Mouse (Mus musculus): ENCODE results near the gene Myo18a.

Myo18a gene

GRCm38 (mm10) chr11:77836751-77837150, 73.7 kb downstream of the Myo18a start:
- no peak for DNase-seq (ENCODE audit: low spot score)

- no peak for DNase-seq (ENCODE audit: low spot score)
Observed at GRCm38 (mm10) chr11:77837856-77838255, 74.8 kb downstream of the Myo18a start.

- DNase-seq (ENCODE audit: low spot score), result no peak
Observed at GRCm38 (mm10) chr11:77840523-77841245, 77.6 kb downstream of the Myo18a start.

- DNase-seq (ENCODE audit: low spot score), result no peak
Observed at GRCm38 (mm10) chr11:77843068-77843905, 80.2 kb downstream of the Myo18a start.

- no peak for DNase-seq (ENCODE audit: low spot score)
Observed at GRCm38 (mm10) chr11:77843906-77844200, 80.8 kb downstream of the Myo18a start.

GRCm38 (mm10) chr11:77847599-77848128, 84.6 kb downstream of the Myo18a start:
- DNase-seq (ENCODE audit: low spot score), result no peak

- no peak for DNase-seq (ENCODE audit: low spot score)
Observed at GRCm38 (mm10) chr11:77848131-77848530, 85.1 kb downstream of the Myo18a start.

GRCm38 (mm10) chr11:77849151-77849550, 86.1 kb downstream of the Myo18a start:
- no peak for DNase-seq (ENCODE audit: low spot score)

GRCm38 (mm10) chr11:77850401-77851244, 87.6 kb downstream of the Myo18a start:
- DNase-seq (ENCODE audit: low spot score), result no peak

- DNase-seq (ENCODE audit: low spot score), result no peak
Observed at GRCm38 (mm10) chr11:77851483-77852010, 88.5 kb downstream of the Myo18a start.

GRCm38 (mm10) chr11:77852195-77852594, 89.1 kb downstream of the Myo18a start:
- no peak for DNase-seq (ENCODE audit: low spot score)

- DNase-seq (ENCODE audit: low spot score), result no peak
Observed at GRCm38 (mm10) chr11:77852941-77853668, 90.1 kb downstream of the Myo18a start.

GRCm38 (mm10) chr11:77854641-77855040, 91.6 kb downstream of the Myo18a start:
- no peak for DNase-seq (ENCODE audit: low spot score)

GRCm38 (mm10) chr11:77855396-77855795, 92.3 kb downstream of the Myo18a start:
- no peak for DNase-seq (ENCODE audit: low spot score)

- no peak for DNase-seq (ENCODE audit: low spot score)
Observed at GRCm38 (mm10) chr11:77857089-77857488, 94.0 kb downstream of the Myo18a start.

- no peak for DNase-seq (ENCODE audit: low spot score)
Observed at GRCm38 (mm10) chr11:77858589-77858988, 95.5 kb downstream of the Myo18a start.

GRCm38 (mm10) chr11:77860947-77861346, 97.9 kb downstream of the Myo18a start:
- DNase-seq (ENCODE audit: low spot score), result no peak

GRCm38 (mm10) chr11:77862887-77863286, 99.8 kb downstream of the Myo18a start:
- DNase-seq (ENCODE audit: low spot score), result no peak

- DNase-seq (ENCODE audit: low spot score), result no peak
Observed at GRCm38 (mm10) chr11:77864771-77865170, 101.7 kb downstream of the Myo18a start.

GRCm38 (mm10) chr11:77867419-77868083, 104.5 kb downstream of the Myo18a start:
- no peak for DNase-seq (ENCODE audit: low spot score)

- no peak for DNase-seq (ENCODE audit: low spot score)
Observed at GRCm38 (mm10) chr11:77871436-77871835, 108.4 kb downstream of the Myo18a start.
